Mouse (Mus musculus) embryonic facial prominence, embryonic 12.5 days (tissue): ENCODE measurements around the gene Clmp. TPM values are rescaled to one million over a fixed set of nuclear protein-coding genes. Genes with fewer than 3 reads are reported as not detected.
A peak's percentile ranks its signal among the peaks of the same experiment; 100 is the strongest.

Experiments used
- ATAC-seq: fragments of 200-750 bp; cut with Nextera tagmentation; 2 replicates; pipeline ENCODE4 v1.8.0; 2017; ENCODE audit not compliant: insufficient number of reproducible peaks, insufficient read depth, low FRiP score, low TSS enrichment
- H3K27ac ChIP-seq: fragments of 300-500 bp; sonication (generic); 2 replicates; pipeline ENCODE4 v1.5.1; 2016; ENCODE audit warnings: mild to moderate bottlenecking
- H3K27me3 ChIP-seq: fragments of 300-500 bp; sonication (generic); 2 replicates; pipeline ENCODE4 v1.6.1; 2016; ENCODE audit warnings: mild to moderate bottlenecking, moderate library complexity
- H3K36me3 ChIP-seq: fragments of 300-500 bp; sonication (generic); 2 replicates; pipeline ENCODE4 v1.6.1; 2016; ENCODE audit warnings: mild to moderate bottlenecking
- H3K4me1 ChIP-seq: fragments of 300-500 bp; sonication (generic); 2 replicates; pipeline ENCODE4 v1.6.1; 2016
- H3K4me2 ChIP-seq: fragments of 300-500 bp; sonication (generic); replicated peaks from 2 replicates; pipeline ENCODE4 v1.6.1; 2016; ENCODE audit warnings: mild to moderate bottlenecking, moderate library complexity
- H3K4me3 ChIP-seq: fragments of 300-500 bp; sonication (generic); 2 replicates; pipeline ENCODE4 v1.5.1; 2016; ENCODE audit warnings: mild to moderate bottlenecking
- H3K9ac ChIP-seq: fragments of 300-500 bp; sonication (generic); 2 replicates; pipeline ENCODE4 v1.6.1; 2016; ENCODE audit warnings: mild to moderate bottlenecking, moderate library complexity
- H3K9me3 ChIP-seq: fragments of 300-500 bp; sonication (generic); 2 replicates; pipeline ENCODE4 v1.6.1; 2016; ENCODE audit warnings: mild to moderate bottlenecking, moderate library complexity
- WGBS: fragments of 180-500 bp; shearing (Covaris S2); methylation state at CpG from one replicate; pipeline ENCODE4 v1.1.7; 2016; 5-methylcytosine and 5-hydroxymethylcytosine counted together
- polyA plus RNA-seq: library from polyadenylated mRNA; unstranded; fragments of >200 nt; fragmentation: Nextera tagmentation; extraction: Ambion mirVana; gene quantifications from 2 replicates; pipeline ENCODE4 v1.2.1, GENCODE M21; 2016

Clmp gene
- polyA plus RNA-seq, 1 experiment from 2014 or later: 75.9 TPM

- ATAC-seq: no peak
Observed at GRCm38 (mm10) chr9:40693768-40694167, 8.0 kb downstream of the Clmp start.

GRCm38 (mm10) chr9:40694284-40694683 lies 8.5 kb downstream of the Clmp start:
- 34% methylated on average over 12 of the region's 12 CpGs for WGBS
- no peak overlapping the region for H3K4me3 ChIP-seq
- H3K9me3 ChIP-seq: no peaks in the 10 kb centered on the region
- H3K36me3 ChIP-seq: peaks cover 20% of the 10 kb centered on the region
- 0 out of 2 replicates have a peak overlapping the region, but pooled peaks have one; percentile 5 for H3K4me2 ChIP-seq
- peaks cover 47% of the 10 kb centered on the region for H3K4me1 ChIP-seq
- H3K27ac ChIP-seq: peak overlapping the region; percentile 58
- no peak for ATAC-seq
- no peak overlapping the region for H3K9ac ChIP-seq
- H3K27me3 ChIP-seq: no peaks in the 10 kb centered on the region

More at GRCm38 (mm10) chr9:40693768-40694167, 8.0 kb downstream of the Clmp start:
- 45% methylated on average over 5 of the region's 5 CpGs for WGBS
- Histone ChIP-seq H3K27ac (peak overlapping the region; percentile 58), H3K36me3 (peaks cover 20% of the 10 kb centered on the region), H3K4me3 (no peak overlapping the region), H3K9ac (no peak overlapping the region), H3K4me2 (no peak overlapping the region), H3K4me1 (peaks cover 51% of the 10 kb centered on the region), H3K27me3 (no peaks in the 10 kb centered on the region), H3K9me3 (no peaks in the 10 kb centered on the region)

- ATAC-seq: no peak
- H3K4me3 ChIP-seq: no peak overlapping the region
- H3K27me3 ChIP-seq: no peaks in the 10 kb centered on the region
- peaks cover 40% of the 10 kb centered on the region for H3K4me1 ChIP-seq
- 88% methylated on average over 4 of the region's 4 CpGs for WGBS
- H3K4me2 ChIP-seq: no peak overlapping the region
- no peaks in the 10 kb centered on the region for H3K9me3 ChIP-seq
- no peak overlapping the region for H3K27ac ChIP-seq
- no peak overlapping the region for H3K9ac ChIP-seq
- H3K36me3 ChIP-seq: peaks cover 20% of the 10 kb centered on the region
Observed at GRCm38 (mm10) chr9:40696086-40696485, 10.3 kb downstream of the Clmp start.

- Histone ChIP-seq H3K9me3 (no peaks in the 10 kb centered on the region), H3K27ac (no peak overlapping the region), H3K4me3 (no peak overlapping the region), H3K4me2 (no peak overlapping the region), H3K9ac (no peak overlapping the region), H3K4me1 (peaks cover 15% of the 10 kb centered on the region), H3K36me3 (peaks cover 20% of the 10 kb centered on the region), H3K27me3 (no peaks in the 10 kb centered on the region)
- WGBS: 93% methylated on average over 3 of the region's 3 CpGs
- ATAC-seq: no peak
Observed at GRCm38 (mm10) chr9:40699194-40699593, 13.4 kb downstream of the Clmp start.

GRCm38 (mm10) chr9:40700253-40700652 lies 14.5 kb downstream of the Clmp start:
- Histone ChIP-seq H3K36me3 (peaks cover 18% of the 10 kb centered on the region), H3K4me1 (peaks cover 15% of the 10 kb centered on the region), H3K9me3 (no peaks in the 10 kb centered on the region), H3K9ac (no peak overlapping the region), H3K27ac (no peak overlapping the region), H3K4me3 (no peak overlapping the region), H3K27me3 (no peaks in the 10 kb centered on the region), H3K4me2 (no peak overlapping the region)
- no peak for ATAC-seq
- WGBS: 91% methylated on average over 5 of the region's 5 CpGs

GRCm38 (mm10) chr9:40704364-40705276 lies 18.9 kb downstream of the Clmp start:
- Histone ChIP-seq H3K36me3 (no peaks in the 10 kb centered on the region), H3K9ac (no peak overlapping the region), H3K27me3 (no peaks in the 10 kb centered on the region), H3K4me1 (peaks cover 33% of the 10 kb centered on the region), H3K4me3 (no peak overlapping the region), H3K9me3 (no peaks in the 10 kb centered on the region), H3K27ac (peak overlapping the region; percentile 65; the same call in 1 of the 2 replicates), H3K4me2 (no peak overlapping the region)
- 20% methylated on average over 10 of the region's 10 CpGs for WGBS
- ATAC-seq: no peak

- H3K4me1 ChIP-seq: peaks cover 33% of the 10 kb centered on the region
- no peak; the same call in 1 of the 2 replicates for ATAC-seq
- H3K4me2 ChIP-seq: no peak overlapping the region
- peak overlapping the region; percentile 50 for H3K27ac ChIP-seq
- no peak overlapping the region for H3K4me3 ChIP-seq
- WGBS: 60% methylated on average over 12 of the region's 12 CpGs
- H3K9ac ChIP-seq: no peak overlapping the region
- no peaks in the 10 kb centered on the region for H3K27me3 ChIP-seq
- H3K36me3 ChIP-seq: 0 out of 2 replicates have a peak, but pooled peaks cover 5% of the 10 kb centered on the region
- no peaks in the 10 kb centered on the region for H3K9me3 ChIP-seq
Observed at GRCm38 (mm10) chr9:40708448-40709140, 22.8 kb downstream of the Clmp start.

GRCm38 (mm10) chr9:40709141-40709537 lies 23.4 kb downstream of the Clmp start:
- Histone ChIP-seq H3K27ac (peak overlapping the region; percentile 50; the same call in 1 of the 2 replicates), H3K4me2 (no peak overlapping the region)
- no peak for ATAC-seq

GRCm38 (mm10) chr9:40709587-40709986 lies 23.8 kb downstream of the Clmp start:
- H3K4me2 ChIP-seq: no peak overlapping the region
- H3K4me3 ChIP-seq: no peak overlapping the region
- 0 out of 2 replicates have a peak, but pooled peaks cover 5% of the 10 kb centered on the region for H3K36me3 ChIP-seq
- no peaks in the 10 kb centered on the region for H3K9me3 ChIP-seq
- no peak overlapping the region for H3K9ac ChIP-seq
- ATAC-seq: no peak
- no peaks in the 10 kb centered on the region for H3K27me3 ChIP-seq
- H3K4me1 ChIP-seq: peaks cover 25% of the 10 kb centered on the region
- H3K27ac ChIP-seq: peak overlapping the region; percentile 25; the same call in 1 of the 2 replicates
- 77% methylated on average over 3 of the region's 3 CpGs for WGBS

More at GRCm38 (mm10) chr9:40709141-40709537, 23.4 kb downstream of the Clmp start:
- no peak overlapping the region for H3K4me3 ChIP-seq
- H3K27me3 ChIP-seq: no peaks in the 10 kb centered on the region
- H3K36me3 ChIP-seq: 0 out of 2 replicates have a peak, but pooled peaks cover 5% of the 10 kb centered on the region
- WGBS: 83% methylated on average over 7 of the region's 7 CpGs
- peaks cover 30% of the 10 kb centered on the region for H3K4me1 ChIP-seq
- H3K9ac ChIP-seq: no peak overlapping the region
- no peaks in the 10 kb centered on the region for H3K9me3 ChIP-seq

GRCm38 (mm10) chr9:40709991-40710390 lies 24.2 kb downstream of the Clmp start:
- Histone ChIP-seq H3K4me1 (peaks cover 21% of the 10 kb centered on the region), H3K9me3 (no peaks in the 10 kb centered on the region), H3K9ac (no peak overlapping the region), H3K4me3 (no peak overlapping the region), H3K4me2 (no peak overlapping the region), H3K36me3 (0 out of 2 replicates have a peak, but pooled peaks cover 5% of the 10 kb centered on the region), H3K27ac (no peak overlapping the region), H3K27me3 (no peaks in the 10 kb centered on the region)
- 63% methylated on average over 3 of the region's 3 CpGs for WGBS
- ATAC-seq: no peak

GRCm38 (mm10) chr9:40711654-40712053 lies 25.9 kb downstream of the Clmp start:
- Histone ChIP-seq H3K9me3 (no peaks in the 10 kb centered on the region), H3K9ac (no peak overlapping the region), H3K27ac (no peak overlapping the region), H3K4me1 (peaks cover 21% of the 10 kb centered on the region), H3K36me3 (0 out of 2 replicates have a peak, but pooled peaks cover 5% of the 10 kb centered on the region), H3K4me2 (no peak overlapping the region), H3K27me3 (no peaks in the 10 kb centered on the region), H3K4me3 (no peak overlapping the region)
- WGBS: 55% methylated on average over 4 of the region's 4 CpGs
- no peak for ATAC-seq
